Mouse (Mus musculus) intestine, embryonic 16.5 days (tissue): Measurements from ENCODE around the gene Olfr615. TPM values are rescaled to one million over a fixed set of nuclear protein-coding genes. Genes with fewer than 3 reads are reported as not detected.
"Not testable (repeated sequence)": the region's sequence is repeated elsewhere in the genome, so short reads cannot be mapped to it uniquely, and the experiment has no call there.

Experiments
- ATAC-seq: fragments of 200-750 bp; cut with Nextera tagmentation; 2 replicates; pipeline ENCODE4 v1.8.0; 2017; ENCODE audit warnings: moderate TSS enrichment, moderate library complexity
- H3K27ac ChIP-seq: fragments of 300-500 bp; sonication (generic); 2 replicates; pipeline ENCODE4 v1.5.1; 2014; ENCODE audit warnings: mild to moderate bottlenecking, low read length
- H3K27me3 ChIP-seq: fragments of 300-500 bp; sonication (generic); replicated peaks from 2 replicates; pipeline ENCODE4 v1.6.1; 2014; ENCODE audit warnings: low read length, control low read depth, mixed read lengths; ENCODE audit not compliant: control insufficient read depth, insufficient read depth
- H3K36me3 ChIP-seq: fragments of 300-500 bp; sonication (generic); 2 replicates; pipeline ENCODE4 v1.6.1; 2014; ENCODE audit warnings: low read length, control low read depth; ENCODE audit not compliant: control insufficient read depth, insufficient read depth
- H3K4me1 ChIP-seq: fragments of 300-500 bp; sonication (generic); 2 replicates; pipeline ENCODE4 v1.6.1; 2014; ENCODE audit warnings: low read length, control low read depth, mixed read lengths; ENCODE audit not compliant: control insufficient read depth, insufficient read depth
- H3K4me2 ChIP-seq: fragments of 300-500 bp; sonication (generic); 2 replicates; pipeline ENCODE4 v1.6.1; 2014; ENCODE audit warnings: low read depth, low read length, control low read depth
- H3K4me3 ChIP-seq: fragments of 300-500 bp; sonication (generic); 2 replicates; pipeline ENCODE4 v1.5.1; 2014; ENCODE audit warnings: mild to moderate bottlenecking, low read length
- H3K9ac ChIP-seq: fragments of 300-500 bp; sonication (generic); 2 replicates; pipeline ENCODE4 v1.6.1; 2014; ENCODE audit warnings: low read depth, low read length
- H3K9me3 ChIP-seq: fragments of 300-500 bp; sonication (generic); 2 replicates; pipeline ENCODE4 v1.6.1; 2016; ENCODE audit warnings: low read length, control low read depth; ENCODE audit not compliant: control insufficient read depth
- WGBS: fragments of 180-500 bp; shearing (Covaris S2); extraction: QIAGEN DNeasy Blood & Tissue Kit; methylation state at CpG from one replicate; pipeline ENCODE4 v1.1.7; 2014; 5-methylcytosine and 5-hydroxymethylcytosine counted together
- polyA plus RNA-seq: library from polyadenylated mRNA; unstranded; fragments of >200 nt; fragmentation: Nextera tagmentation; extraction: Ambion mirVana; gene quantifications from 2 replicates; pipeline ENCODE4 v1.2.1, GENCODE M21; 2015

Gene Olfr615
- not detected in 2 replicates for polyA plus RNA-seq

- H3K4me2 ChIP-seq: no peak within 1 kb of the TSS
- no peak for ATAC-seq
- WGBS: 85% methylated on average over 2 of the region's 2 CpGs
Observed at GRCm38 (mm10) chr7:103555779-103556178, at the start of gene Olfr615. TSS of gene Olfr615 (plus strand) at chr7:103556079.

GRCm38 (mm10) chr7:103512022-103512421 lies 43.9 kb upstream of the Olfr615 start, which contains the start of gene Olfr610:
TSS of gene Olfr610 (minus strand) at chr7:103512122.
- no peaks in the 10 kb centered on the region for H3K36me3 ChIP-seq
- H3K4me2 ChIP-seq: no peak within 1 kb of the TSS
- H3K27ac ChIP-seq: no peak within 1 kb of the TSS
- no peaks in the 10 kb centered on the region for H3K9me3 ChIP-seq
- no peak within 1 kb of the TSS for H3K4me3 ChIP-seq
- no peaks in the 10 kb centered on the region for H3K4me1 ChIP-seq
- no peak for ATAC-seq
- H3K9ac ChIP-seq: no peak within 1 kb of the TSS
- 85% methylated on average over 2 of the region's 2 CpGs for WGBS
- H3K27me3 ChIP-seq: no peaks in the 10 kb centered on the region

More at GRCm38 (mm10) chr7:103555779-103556178, at the start of gene Olfr615:
- H3K4me1 ChIP-seq: no peaks in the 10 kb centered on the region
- no peak within 1 kb of the TSS for H3K4me3 ChIP-seq
- H3K27ac ChIP-seq: no peak within 1 kb of the TSS
- no peak within 1 kb of the TSS for H3K9ac ChIP-seq
- no peaks in the 10 kb centered on the region for H3K9me3 ChIP-seq
- H3K27me3 ChIP-seq: no peaks in the 10 kb centered on the region
- no peaks in the 10 kb centered on the region for H3K36me3 ChIP-seq

GRCm38 (mm10) chr7:103520746-103521145 lies 35.1 kb upstream of the Olfr615 start, which contains the start of gene Olfr611:
TSS of gene Olfr611 (minus strand) at chr7:103520846.
- H3K36me3 ChIP-seq, H3K9ac ChIP-seq, H3K4me3 ChIP-seq, H3K27me3 ChIP-seq, H3K4me2 ChIP-seq, H3K4me1 ChIP-seq, H3K27ac ChIP-seq, ATAC-seq, H3K9me3 ChIP-seq: not testable (repeated sequence)
- 77% methylated on average over 1 of the region's 1 CpGs for WGBS

GRCm38 (mm10) chr7:103542617-103543016 lies 13.3 kb upstream of the Olfr615 start, which contains the start of gene Olfr612:
TSS of gene Olfr612 (minus strand) at chr7:103542717.
- not testable (repeated sequence) for H3K4me1 ChIP-seq, H3K27ac ChIP-seq, H3K4me2 ChIP-seq, H3K4me3 ChIP-seq, H3K27me3 ChIP-seq, H3K36me3 ChIP-seq, H3K9me3 ChIP-seq, H3K9ac ChIP-seq, ATAC-seq
- 85% methylated on average over 2 of the region's 2 CpGs for WGBS

GRCm38 (mm10) chr7:103547774-103548173 lies 8.1 kb upstream of the Olfr615 start, which contains the start of gene Olfr613:
TSS of gene Olfr613 (plus strand) at chr7:103548074.
- ATAC-seq: no peak
- Histone ChIP-seq H3K4me2 (no peak within 1 kb of the TSS), H3K4me1 (no peaks in the 10 kb centered on the region), H3K9ac (no peak within 1 kb of the TSS), H3K27ac (no peak within 1 kb of the TSS), H3K36me3 (no peaks in the 10 kb centered on the region), H3K27me3 (no peaks in the 10 kb centered on the region), H3K9me3 (no peaks in the 10 kb centered on the region), H3K4me3 (no peak within 1 kb of the TSS)
- WGBS: 72% methylated on average over 2 of the region's 2 CpGs

GRCm38 (mm10) chr7:103569043-103569442 lies 13.2 kb downstream of the Olfr615 start, which contains the start of gene Olfr616:
TSS of gene Olfr616 (minus strand) at chr7:103569143.
- Histone ChIP-seq H3K4me1 (no peaks in the 10 kb centered on the region), H3K27ac (no peak within 1 kb of the TSS), H3K27me3 (no peaks in the 10 kb centered on the region), H3K36me3 (no peaks in the 10 kb centered on the region), H3K4me2 (no peak within 1 kb of the TSS), H3K4me3 (no peak within 1 kb of the TSS), H3K9ac (no peak within 1 kb of the TSS), H3K9me3 (no peaks in the 10 kb centered on the region)
- no peak for ATAC-seq
- 82% methylated on average over 3 of the region's 3 CpGs for WGBS

GRCm38 (mm10) chr7:103572761-103573160 lies 16.9 kb downstream of the Olfr615 start, which contains the start of gene Olfr617:
TSS of gene Olfr617 (plus strand) at chr7:103573061.
- Histone ChIP-seq H3K4me1 (no peaks in the 10 kb centered on the region), H3K9ac (no peak within 1 kb of the TSS), H3K27ac (no peak within 1 kb of the TSS), H3K36me3 (no peaks in the 10 kb centered on the region), H3K4me2 (no peak within 1 kb of the TSS), H3K27me3 (no peaks in the 10 kb centered on the region), H3K9me3 (no peaks in the 10 kb centered on the region), H3K4me3 (no peak within 1 kb of the TSS)
- no peak for ATAC-seq
- WGBS: 81% methylated on average over 1 of the region's 1 CpGs

- H3K9me3 ChIP-seq: no peaks in the 10 kb centered on the region
- H3K4me1 ChIP-seq: no peaks in the 10 kb centered on the region
- H3K9ac ChIP-seq: no peak within 1 kb of the TSS
- no peaks in the 10 kb centered on the region for H3K27me3 ChIP-seq
- H3K4me3 ChIP-seq: no peak within 1 kb of the TSS
- WGBS: 66% methylated on average over 2 of the region's 2 CpGs
- no peak within 1 kb of the TSS for H3K4me2 ChIP-seq
- H3K27ac ChIP-seq: no peak within 1 kb of the TSS
- no peak for ATAC-seq
- no peaks in the 10 kb centered on the region for H3K36me3 ChIP-seq
Observed at GRCm38 (mm10) chr7:103589803-103590202, 33.9 kb downstream of the Olfr615 start, which contains the start of gene Olfr618. TSS of gene Olfr618 (plus strand) at chr7:103590103.

GRCm38 (mm10) chr7:103600275-103600674 lies 44.4 kb downstream of the Olfr615 start, which contains the start of gene Olfr619:
TSS of gene Olfr619 (plus strand) at chr7:103600575.
- Histone ChIP-seq H3K9me3 (no peaks in the 10 kb centered on the region), H3K36me3 (no peaks in the 10 kb centered on the region), H3K27me3 (no peaks in the 10 kb centered on the region), H3K4me1 (no peaks in the 10 kb centered on the region), H3K9ac (no peak within 1 kb of the TSS), H3K27ac (no peak within 1 kb of the TSS), H3K4me3 (no peak within 1 kb of the TSS), H3K4me2 (no peak within 1 kb of the TSS)
- ATAC-seq: no peak

GRCm38 (mm10) chr7:103607425-103607824 lies 51.5 kb downstream of the Olfr615 start:
- Histone ChIP-seq H3K4me3 (no peak overlapping the region), H3K4me2 (no peak overlapping the region), H3K36me3 (no peaks in the 10 kb centered on the region), H3K27ac (no peak overlapping the region), H3K4me1 (no peaks in the 10 kb centered on the region), H3K9me3 (no peaks in the 10 kb centered on the region), H3K27me3 (no peaks in the 10 kb centered on the region), H3K9ac (no peak overlapping the region)
- WGBS: 78% methylated on average over 2 of the region's 2 CpGs
- no peak for ATAC-seq
